Mouse (Mus musculus) G1E (cell line): Measurements from ENCODE around the gene March9.

ENCODE experiments used
- CTCF ChIP-seq: IDR thresholded peaks from 2 replicates; pipeline ENCODE4 v1.5.1; 2012; ENCODE audit warnings: low read depth, low read length, inconsistent platforms, mixed read lengths
- GATA1 ChIP-seq: IDR thresholded peaks from 2 replicates; pipeline ENCODE4 v1.6.1; 2012; ENCODE audit warnings: borderline replicate concordance, low read length, inconsistent platforms, mixed read lengths
- GATA2 ChIP-seq: IDR thresholded peaks from 2 replicates; pipeline ENCODE4 v1.6.1; 2012; ENCODE audit warnings: low read depth, low read length, inconsistent platforms, borderline replicate concordance
- POLR2AphosphoS5 ChIP-seq: IDR thresholded peaks from 2 replicates; pipeline ENCODE4 v1.6.1; 2012; ENCODE audit warnings: low read depth, low read length, inconsistent platforms; ENCODE audit not compliant: insufficient replicate concordance
- TAL1 ChIP-seq: conservative IDR thresholded peaks from 2 replicates; pipeline ENCODE4 v1.6.1; 2012; ENCODE audit warnings: low read depth, low read length, inconsistent platforms, mixed read lengths

- TF ChIP-seq TAL1 (no peak), CTCF (no peak), GATA1 (no peak), POLR2AphosphoS5 (no peak), GATA2 (no peak)
Measured at GRCm38 (mm10) chr10:127059174-127059967, 613 bp downstream of the March9 start.
